In the genomic region with DNA sequence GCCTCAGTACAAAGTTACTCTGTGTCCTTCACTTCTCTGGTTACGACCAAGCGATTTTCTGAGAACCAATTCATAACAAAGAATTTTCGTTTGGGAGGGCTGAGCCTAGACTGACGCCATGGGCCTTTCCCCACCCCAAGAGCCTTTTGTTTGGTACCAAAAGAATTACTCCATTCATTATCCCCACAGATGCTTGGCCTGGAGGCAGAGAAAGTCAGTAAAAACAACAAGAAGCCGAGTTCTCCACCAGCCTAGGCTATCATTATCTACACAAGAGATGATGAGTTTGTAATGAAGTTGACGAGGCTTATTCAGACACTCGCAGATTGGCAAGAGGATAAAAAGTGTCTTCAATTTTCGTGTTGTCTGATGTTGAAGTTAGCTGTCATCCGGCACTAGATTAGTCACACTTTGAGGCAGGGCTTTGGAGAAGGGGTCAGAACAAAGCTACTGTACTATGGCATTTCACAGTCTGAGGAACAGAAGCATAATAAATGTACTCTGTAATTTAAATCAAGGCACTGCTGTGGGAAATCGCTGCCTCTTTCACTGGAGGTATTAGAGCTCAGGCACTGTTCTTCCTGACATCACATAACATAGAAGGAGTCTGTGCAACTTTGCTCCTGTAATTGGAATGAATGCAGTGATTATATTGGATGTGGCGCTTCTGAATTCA, we compare ENCODE assay signal across 9 mouse cellular contexts.
DNase-seq lines count a peak whose midpoint lies in the region; ATAC-seq lines count a peak whose summit lies in the region.
"Had no signal": no experiment of that assay in that cellular context is flagged by ENCODE, and none has a peak within 500 bp of the region (broad histone marks: within the 10 kb centered on the region; RNA-seq: fewer than 3 reads in every experiment).

No protein-coding gene starts in this region.

- 0 out of 2 replicates have a peak overlapping the region, but pooled peaks have one; percentile 5 for H3K27ac ChIP-seq in embryonic facial prominence, embryonic 12.5 days
- no peak overlapping the region; the same call in 1 of the 2 replicates for H3K27ac ChIP-seq in hindbrain, embryonic 16.5 days (ENCODE audit: low read depth, low read length)
- H3K27ac ChIP-seq in neural tube, embryonic 11.5 days (ENCODE audit: low read depth, low read length): peak overlapping the region; percentile 72
- H3K27ac ChIP-seq in kidney, embryonic 14.5 days (ENCODE audit: low read depth, low read length): no peak overlapping the region

- DNase-seq in frontal cortex, postnatal 36 days (ENCODE audit: low spot score in 2 of 2): no peak
- peak; percentile 48 for DNase-seq in neural tube, embryonic 11.5 days (ENCODE audit: low spot score)
- no peak for DNase-seq in adrenal gland, adult 18-20 months (ENCODE audit: low spot score in 2 of 2)
- no peak for DNase-seq in right cerebral cortex, postnatal 4 days

- 13% methylated on average over 11 of the region's 11 CpGs for WGBS in embryonic facial prominence, embryonic 12.5 days
- whole genome bisulfite sequencing in hindbrain, embryonic 16.5 days: 17% methylated on average over 11 of the region's 11 CpGs
- WGBS in neural tube, embryonic 11.5 days: 28% methylated on average over 11 of the region's 11 CpGs
- 47% methylated on average over 11 of the region's 11 CpGs for WGBS in kidney, embryonic 14.5 days

- no peaks in the 10 kb centered on the region for H3K9me3 ChIP-seq in embryonic facial prominence, embryonic 12.5 days
- no peaks in the 10 kb centered on the region for H3K9me3 ChIP-seq in hindbrain, embryonic 16.5 days (ENCODE audit: control insufficient read depth, low read length)
- no peaks in the 10 kb centered on the region for H3K9me3 ChIP-seq in neural tube, embryonic 11.5 days (ENCODE audit: control insufficient read depth, low read length)
- H3K9me3 ChIP-seq in kidney, embryonic 14.5 days (ENCODE audit: control insufficient read depth, low read length): no peaks in the 10 kb centered on the region

- peak; percentile 95 for ATAC-seq in frontal cortex, adult (ENCODE audit: low TSS enrichment)
- ATAC-seq in embryonic facial prominence, embryonic 12.5 days (ENCODE audit: insufficient number of reproducible peaks, insufficient read depth, low FRiP score, low TSS enrichment): peak; percentile 45
- peak; percentile 86 for ATAC-seq in hindbrain, embryonic 16.5 days
- ATAC-seq in neural tube, embryonic 11.5 days (ENCODE audit: insufficient read depth, low FRiP score, low TSS enrichment): peak; percentile 83
- no peak for ATAC-seq in kidney, embryonic 14.5 days (ENCODE audit: low FRiP score, low TSS enrichment)

- peak overlapping the region; percentile 11; the same call in 1 of the 2 replicates for H3K4me2 ChIP-seq in embryonic facial prominence, embryonic 12.5 days (replicated peaks)
- H3K4me2 ChIP-seq in hindbrain, embryonic 16.5 days (ENCODE audit: low read length): peak overlapping the region; percentile 11
- peak overlapping the region; percentile 12; the same call in 1 of the 2 replicates for H3K4me2 ChIP-seq in neural tube, embryonic 11.5 days (ENCODE audit: low read depth)
- no peak overlapping the region for H3K4me2 ChIP-seq in kidney, embryonic 14.5 days (replicated peaks; ENCODE audit: low read depth, low read length)

- H3K4me1 ChIP-seq in embryonic facial prominence, embryonic 12.5 days: peaks cover 10% of the 10 kb centered on the region
- peaks cover 7% of the 10 kb centered on the region for H3K4me1 ChIP-seq in hindbrain, embryonic 16.5 days (ENCODE audit: control insufficient read depth, insufficient read depth, low read depth, low read length)
- H3K4me1 ChIP-seq in neural tube, embryonic 11.5 days (ENCODE audit: control insufficient read depth, insufficient read depth, low read length): peaks cover 12% of the 10 kb centered on the region; the same call in 1 of the 2 replicates
- 0 out of 2 replicates have a peak, but pooled peaks cover 3% of the 10 kb centered on the region for H3K4me1 ChIP-seq in kidney, embryonic 14.5 days (ENCODE audit: control insufficient read depth, insufficient read depth, low read length)

- no peak overlapping the region for H3K9ac ChIP-seq in embryonic facial prominence, embryonic 12.5 days
- no peak overlapping the region for H3K9ac ChIP-seq in hindbrain, embryonic 16.5 days (ENCODE audit: low read depth, low read length)
- no peak overlapping the region for H3K9ac ChIP-seq in neural tube, embryonic 11.5 days (ENCODE audit: low read length)
- no peak overlapping the region for H3K9ac ChIP-seq in kidney, embryonic 14.5 days (ENCODE audit: low read depth, low read length)

- no peaks in the 10 kb centered on the region for H3K36me3 ChIP-seq in embryonic facial prominence, embryonic 12.5 days
- H3K36me3 ChIP-seq in hindbrain, embryonic 16.5 days (ENCODE audit: control insufficient read depth, insufficient read depth, low read length): no peaks in the 10 kb centered on the region
- H3K36me3 ChIP-seq in neural tube, embryonic 11.5 days (ENCODE audit: control insufficient read depth, insufficient read depth, low read length): no peaks in the 10 kb centered on the region
- H3K36me3 ChIP-seq in kidney, embryonic 14.5 days (ENCODE audit: control insufficient read depth, insufficient read depth, low read length): no peaks in the 10 kb centered on the region

- no peak overlapping the region for H3K4me3 ChIP-seq in embryonic facial prominence, embryonic 12.5 days
- H3K4me3 ChIP-seq in hindbrain, embryonic 16.5 days (ENCODE audit: low read length): no peak overlapping the region
- no peak overlapping the region for H3K4me3 ChIP-seq in neural tube, embryonic 11.5 days (ENCODE audit: low read depth, low read length)
- H3K4me3 ChIP-seq in kidney, embryonic 14.5 days (ENCODE audit: low read length): no peak overlapping the region
- H3K4me3 ChIP-seq: myocyte had no signal

- H3K27me3 ChIP-seq in embryonic facial prominence, embryonic 12.5 days: no peaks in the 10 kb centered on the region
- no peaks in the 10 kb centered on the region for H3K27me3 ChIP-seq in hindbrain, embryonic 16.5 days (replicated peaks; ENCODE audit: control insufficient read depth, insufficient read depth, low read length)
- no peaks in the 10 kb centered on the region for H3K27me3 ChIP-seq in neural tube, embryonic 11.5 days (ENCODE audit: control insufficient read depth, insufficient read depth, low read length)
- no peaks in the 10 kb centered on the region for H3K27me3 ChIP-seq in kidney, embryonic 14.5 days (ENCODE audit: control insufficient read depth, insufficient read depth, low read length)

Comparison
In these comparisons a context has a peak if more than half of its experiments do, and no peak if none do; other contexts are left out.
1. H3K27ac ChIP-seq: peak in embryonic facial prominence, embryonic 12.5 days (single experiment) and neural tube, embryonic 11.5 days (single experiment); none in hindbrain, embryonic 16.5 days (single experiment) and kidney, embryonic 14.5 days (single experiment).